Mouse (Mus musculus): ENCODE measurements around the gene Kcnq1. TPM values are rescaled to one million over a fixed set of nuclear protein-coding genes. Genes with fewer than 3 reads are reported as not detected.

Gene Kcnq1
- total RNA-seq, 1 experiment, result 0.22 TPM

DNA sequence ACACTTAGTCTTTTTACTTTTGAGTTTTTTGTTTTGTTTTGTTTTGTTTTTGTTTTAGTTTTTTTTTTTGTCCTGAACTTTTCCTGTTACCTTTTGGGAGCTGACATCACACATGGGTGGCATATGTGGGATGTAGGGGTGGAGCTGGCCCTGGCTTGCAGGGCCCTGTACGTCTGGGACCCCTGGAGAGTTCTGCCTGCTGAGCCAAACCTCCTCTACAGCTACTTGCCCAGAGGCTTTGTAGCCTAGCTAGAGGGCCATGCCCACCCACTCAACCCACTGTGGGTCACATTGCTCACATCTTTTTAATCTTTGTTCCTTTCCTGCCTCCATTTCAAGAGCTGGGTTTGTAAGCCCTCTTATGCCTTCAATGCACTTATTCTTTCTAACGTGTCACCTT, 38.7 kb upstream of the Kcnq1 start:
- no peak overlapping the region for H3K27ac ChIP-seq (ENCODE audit: insufficient read depth, low read depth, low read length, poor library complexity, severe bottlenecking)
- no peak overlapping the region for H3K9ac ChIP-seq (ENCODE audit: insufficient read depth, low read depth, low read length, poor library complexity, severe bottlenecking)
- in situ Hi-C loops (cut with MboI; ENCODE audit: low sequenced_read_pairs in 2 of 2, unreplicated experiment in 2 of 2), result no loop called here

DNA sequence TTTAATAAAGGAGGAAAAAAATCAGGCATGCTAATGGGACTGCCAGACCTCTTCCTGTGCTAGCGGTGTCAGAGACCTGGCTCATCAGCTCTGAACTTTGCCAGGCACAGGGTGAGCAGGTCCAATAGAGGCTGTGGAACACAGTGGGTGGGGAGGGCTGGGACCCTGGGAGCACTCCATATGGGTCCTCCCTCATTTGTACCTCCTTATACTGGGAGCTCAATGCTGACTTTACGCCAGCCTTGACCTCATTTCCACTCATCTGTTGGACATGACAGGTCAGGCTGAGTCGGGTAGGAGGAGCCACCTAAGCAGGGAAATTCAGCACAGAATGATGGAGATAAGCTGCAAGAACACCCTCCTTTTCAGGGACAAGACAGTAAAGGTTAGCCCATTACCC, 38.3 kb upstream of the Kcnq1 start:
- Histone ChIP-seq H3K27ac (ENCODE audit: insufficient read depth, low read depth, low read length, poor library complexity, severe bottlenecking) (peak overlapping the region; percentile 89; the same call in 1 of the 2 replicates), H3K4me1 (ENCODE audit: control insufficient read depth in 2 of 2, insufficient read depth in 2 of 2, low read length in 2 of 2, poor library complexity in 1 of 2) (peaks cover 0 to 19% of the 10 kb centered on the region in 2 experiments; a peak in 2 of 4 replicates), H3K4me3 (ENCODE audit: insufficient read depth in 1 of 2, low read depth in 1 of 2, low read length in 2 of 2, poor library complexity in 1 of 2, severe bottlenecking in 1 of 2) (peak overlapping the region; percentile 59 to 60; a peak in 2 of 4 replicates), H3K9me3 (ENCODE audit: control insufficient read depth, insufficient read depth, low read depth, low read length) (no peaks in the 10 kb centered on the region), H3K36me3 (ENCODE audit: control insufficient read depth, insufficient read depth, low read length, poor library complexity, severe bottlenecking) (peaks cover 56% of the 10 kb centered on the region), H3K9ac (ENCODE audit: insufficient read depth, low read depth, low read length, poor library complexity, severe bottlenecking) (peak overlapping the region; percentile 78; the same call in 1 of the 2 replicates)
- DNase-seq (ENCODE audit: low read depth, low spot score), result no peak
- TF ChIP-seq HCFC1 (IDR thresholded peaks at IDR 0.05; ENCODE audit: borderline replicate concordance, insufficient read depth, low read length), result no peak
- no peak for TF ChIP-seq ZC3H11A (IDR thresholded peaks at IDR 0.05; ENCODE audit: borderline replicate concordance, low read depth, low read length)
- TF ChIP-seq MAFK (IDR thresholded peaks at IDR 0.05; ENCODE audit: insufficient read depth, low read depth, low read length), result no peak
- no peak for TF ChIP-seq CHD2 (IDR thresholded peaks at IDR 0.05; ENCODE audit: low read depth, low read length)
- no peak for TF ChIP-seq ZNF384 (IDR thresholded peaks at IDR 0.05; ENCODE audit: low read depth, low read length)
- in situ Hi-C loops (cut with MboI; ENCODE audit: low sequenced_read_pairs in 2 of 2, unreplicated experiment in 2 of 2), result no loop called here

More for the DNA sequence above, 38.7 kb upstream of the Kcnq1 start:
- TF ChIP-seq HCFC1 (IDR thresholded peaks at IDR 0.05; ENCODE audit: borderline replicate concordance, insufficient read depth, low read length) (no peak), CHD2 (IDR thresholded peaks at IDR 0.05; ENCODE audit: low read depth, low read length) (no peak), MAFK (IDR thresholded peaks at IDR 0.05; ENCODE audit: insufficient read depth, low read depth, low read length) (no peak), ZNF384 (IDR thresholded peaks at IDR 0.05; ENCODE audit: low read depth, low read length) (no peak), ZC3H11A (IDR thresholded peaks at IDR 0.05; ENCODE audit: borderline replicate concordance, low read depth, low read length) (no peak)
- DNase-seq (ENCODE audit: low read depth, low spot score), result no peak
- no peaks in the 10 kb centered on the region for H3K9me3 ChIP-seq (ENCODE audit: control insufficient read depth, insufficient read depth, low read depth, low read length)
- H3K4me1 ChIP-seq (ENCODE audit: control insufficient read depth in 2 of 2, insufficient read depth in 2 of 2, low read length in 2 of 2, poor library complexity in 1 of 2), result peaks cover 1 to 22% of the 10 kb centered on the region in 2 experiments; a peak in 3 of 4 replicates
- 0 out of 4 replicates have a peak overlapping the region, but pooled peaks of 1 of the 2 experiments have one; percentile 3 for H3K4me3 ChIP-seq (ENCODE audit: insufficient read depth in 1 of 2, low read depth in 1 of 2, low read length in 2 of 2, poor library complexity in 1 of 2, severe bottlenecking in 1 of 2)
- H3K36me3 ChIP-seq (ENCODE audit: control insufficient read depth, insufficient read depth, low read length, poor library complexity, severe bottlenecking), result peaks cover 60% of the 10 kb centered on the region

DNA sequence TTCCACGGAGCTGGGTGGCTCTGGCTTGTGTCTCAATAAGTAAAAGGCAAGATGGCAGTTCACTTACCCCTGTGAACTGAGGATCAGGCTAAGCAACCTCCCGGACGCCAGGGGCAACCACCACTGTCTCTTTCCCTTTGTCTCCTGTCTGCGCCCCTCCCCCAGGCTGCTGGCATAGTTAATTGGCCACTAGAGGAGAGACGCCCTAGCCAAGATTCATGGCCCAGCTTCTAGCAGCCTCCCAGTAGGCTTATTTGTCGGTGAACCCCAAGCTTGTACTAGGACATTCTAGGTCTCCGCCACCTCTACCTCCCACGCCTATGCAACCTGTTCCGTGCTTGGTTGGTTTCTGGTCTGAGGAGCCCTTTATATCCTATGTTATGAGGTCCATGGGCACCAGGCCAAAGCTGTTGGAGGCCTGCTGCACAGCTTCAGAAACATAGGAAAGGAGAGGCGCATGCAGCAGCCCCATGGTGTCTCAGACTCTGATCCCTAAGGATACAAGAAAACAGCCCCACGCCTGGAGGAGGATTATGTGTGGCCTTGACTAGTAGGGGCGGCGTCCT, 37.8 kb upstream of the Kcnq1 start:
- H3K9me3 ChIP-seq (ENCODE audit: control insufficient read depth, insufficient read depth, low read depth, low read length), result no peaks in the 10 kb centered on the region
- peak overlapping the region; percentile 78 for H3K9ac ChIP-seq (ENCODE audit: insufficient read depth, low read depth, low read length, poor library complexity, severe bottlenecking)
- peaks cover 0 to 15% of the 10 kb centered on the region in 2 experiments; a peak in 1 of 4 replicates for H3K4me1 ChIP-seq (ENCODE audit: control insufficient read depth in 2 of 2, insufficient read depth in 2 of 2, low read length in 2 of 2, poor library complexity in 1 of 2)
- H3K36me3 ChIP-seq (ENCODE audit: control insufficient read depth, insufficient read depth, low read length, poor library complexity, severe bottlenecking), result peaks cover 51% of the 10 kb centered on the region
- in situ Hi-C loops (cut with MboI; ENCODE audit: low sequenced_read_pairs in 2 of 2, unreplicated experiment in 2 of 2), result no loop called here
- H3K4me3 ChIP-seq (ENCODE audit: insufficient read depth in 1 of 2, low read depth in 1 of 2, low read length in 2 of 2, poor library complexity in 1 of 2, severe bottlenecking in 1 of 2), result peak overlapping the region; percentile 59 to 60
- no peak for TF ChIP-seq MAFK (IDR thresholded peaks at IDR 0.05; ENCODE audit: insufficient read depth, low read depth, low read length)
- no peak for DNase-seq (ENCODE audit: low read depth, low spot score)
- H3K27ac ChIP-seq (ENCODE audit: insufficient read depth, low read depth, low read length, poor library complexity, severe bottlenecking), result peak overlapping the region; percentile 89

DNA sequence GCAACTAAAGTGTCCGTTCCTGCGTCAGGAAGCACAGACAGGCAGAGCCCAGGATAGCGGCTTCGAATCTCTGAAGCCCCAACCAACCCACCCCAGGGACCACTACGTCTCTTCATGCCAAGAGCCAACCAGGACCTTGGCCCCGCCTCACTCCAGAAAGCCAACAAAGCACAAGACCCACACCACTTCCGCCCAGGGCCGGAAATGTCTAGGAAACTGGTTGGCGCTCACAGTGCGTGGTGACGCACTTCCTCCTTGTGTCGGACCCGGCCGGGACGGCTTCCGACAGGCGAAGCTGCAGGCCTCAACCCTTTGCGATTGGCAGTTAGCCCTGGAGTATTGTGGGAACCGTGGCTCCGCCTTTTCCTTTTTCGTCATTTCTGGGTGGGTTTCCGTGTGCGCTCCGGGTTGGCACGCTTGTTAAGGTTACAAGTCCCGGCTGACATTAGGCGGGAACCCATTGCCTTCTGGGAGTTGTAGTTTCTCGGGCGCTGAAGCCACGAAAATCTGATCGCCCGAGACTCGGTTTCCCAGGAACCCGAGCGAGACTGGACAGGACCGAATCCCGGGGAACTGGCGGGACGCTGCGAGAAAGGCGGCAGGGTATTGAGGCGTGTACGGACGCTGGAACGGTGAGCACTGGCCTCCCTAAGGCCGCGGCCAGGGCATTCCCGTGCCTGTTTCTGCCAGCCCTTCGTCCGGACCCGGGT, 37.1 kb upstream of the Kcnq1 start, which contains the start of gene Tssc4:
Gene Tssc4 (plus strand): TSS at position 368 of the 710 bp plus-strand sequence.
- peaks cover 45% of the 10 kb centered on the region for H3K36me3 ChIP-seq (ENCODE audit: control insufficient read depth, insufficient read depth, low read length, poor library complexity, severe bottlenecking)
- H3K4me3 ChIP-seq (ENCODE audit: insufficient read depth in 1 of 2, low read depth in 1 of 2, low read length in 2 of 2, poor library complexity in 1 of 2, severe bottlenecking in 1 of 2), result peak within 1 kb of the TSS; percentile 75 to 76
- H3K9me3 ChIP-seq (ENCODE audit: control insufficient read depth, insufficient read depth, low read depth, low read length), result no peaks in the 10 kb centered on the region
- in situ Hi-C loops (cut with MboI; ENCODE audit: low sequenced_read_pairs in 2 of 2, unreplicated experiment in 2 of 2), result no loop called here
- DNase-seq (ENCODE audit: low read depth, low spot score), result peak; percentile 100
- peak within 1 kb of the TSS; percentile 83 for H3K9ac ChIP-seq (ENCODE audit: insufficient read depth, low read depth, low read length, poor library complexity, severe bottlenecking)
- TF ChIP-seq ZC3H11A (IDR thresholded peaks at IDR 0.05; ENCODE audit: borderline replicate concordance, low read depth, low read length), result no peak
- no peak for TF ChIP-seq MAFK (IDR thresholded peaks at IDR 0.05; ENCODE audit: insufficient read depth, low read depth, low read length)
- TF ChIP-seq ZNF384 (IDR thresholded peaks at IDR 0.05; ENCODE audit: low read depth, low read length), result no peak
- TF ChIP-seq CHD2 (IDR thresholded peaks at IDR 0.05; ENCODE audit: low read depth, low read length), result peak; percentile 90; the same call in 1 of the 2 replicates
- peak; percentile 98 for TF ChIP-seq HCFC1 (IDR thresholded peaks at IDR 0.05; ENCODE audit: borderline replicate concordance, insufficient read depth, low read length)
- peak within 1 kb of the TSS; percentile 89 for H3K27ac ChIP-seq (ENCODE audit: insufficient read depth, low read depth, low read length, poor library complexity, severe bottlenecking)
- H3K4me1 ChIP-seq (ENCODE audit: control insufficient read depth in 2 of 2, insufficient read depth in 2 of 2, low read length in 2 of 2, poor library complexity in 1 of 2), result peaks cover 0 to 15% of the 10 kb centered on the region in 2 experiments; a peak in 1 of 4 replicates

All from ES-E14 (cell line).